Mouse (Mus musculus): Measurements from ENCODE around the gene Eif4e1b. TPM values are rescaled to one million over a fixed set of nuclear protein-coding genes. Genes with fewer than 3 reads are reported as not detected.
A peak's percentile ranks its signal among the peaks of the same experiment; 100 is the strongest.

The Eif4e1b gene
- polyA plus RNA-seq, 1 experiment from 2014 or later: not detected

- WGBS: 2% methylated on average over 23 of the region's 29 CpGs
- Histone ChIP-seq H3K27ac (ENCODE audit: low read length) (no peak within 1 kb of the TSS), H3K36me3 (ENCODE audit: control insufficient read depth, insufficient read depth) (no peaks in the 10 kb centered on the region), H3K9ac (ENCODE audit: low read length) (no peak within 1 kb of the TSS), H3K4me2 (ENCODE audit: low read depth, low read length) (peak within 1 kb of the TSS; percentile 84), H3K4me1 (ENCODE audit: control insufficient read depth, insufficient read depth, low read length) (peaks cover 5% of the 10 kb centered on the region), H3K27me3 (ENCODE audit: control insufficient read depth, insufficient read depth, low read length) (peaks cover 58% of the 10 kb centered on the region), H3K9me3 (replicated peaks; ENCODE audit: control insufficient read depth, low read length) (no peaks in the 10 kb centered on the region), H3K4me3 (ENCODE audit: low read length) (peak within 1 kb of the TSS; percentile 56)
- ATAC-seq (replicated peaks; ENCODE audit: extremely low read depth, insufficient read depth, low FRiP score): peak; percentile 41; the same call in 1 of the 2 replicates
Observed at GRCm38 (mm10) chr13:54749864-54750411, 33.9 kb upstream of the Eif4e1b start, which contains the start of gene Gprin1. Gene Gprin1, minus strand, starts transcription at chr13:54749874.

- H3K27me3 ChIP-seq (ENCODE audit: control insufficient read depth, insufficient read depth, low read length): peaks cover 64% of the 10 kb centered on the region
- H3K36me3 ChIP-seq (ENCODE audit: control insufficient read depth, insufficient read depth): no peaks in the 10 kb centered on the region
- ATAC-seq (replicated peaks; ENCODE audit: extremely low read depth, insufficient read depth, low FRiP score): no peak
- H3K9me3 ChIP-seq (replicated peaks; ENCODE audit: control insufficient read depth, low read length): no peaks in the 10 kb centered on the region
- no peak overlapping the region for H3K27ac ChIP-seq (ENCODE audit: low read length)
- no peak overlapping the region for H3K4me2 ChIP-seq (ENCODE audit: low read depth, low read length)
- 3% methylated on average over 8 of the region's 8 CpGs for WGBS
- H3K4me1 ChIP-seq (ENCODE audit: control insufficient read depth, insufficient read depth, low read length): peaks cover 5% of the 10 kb centered on the region
- no peak overlapping the region for H3K9ac ChIP-seq (ENCODE audit: low read length)
- no peak overlapping the region for H3K4me3 ChIP-seq (ENCODE audit: low read length)
Observed at GRCm38 (mm10) chr13:54750699-54751098, 33.1 kb upstream of the Eif4e1b start.

- Histone ChIP-seq H3K4me3 (ENCODE audit: low read length) (no peak overlapping the region), H3K36me3 (ENCODE audit: control insufficient read depth, insufficient read depth) (no peaks in the 10 kb centered on the region), H3K4me2 (ENCODE audit: low read depth, low read length) (no peak overlapping the region), H3K9me3 (replicated peaks; ENCODE audit: control insufficient read depth, low read length) (no peaks in the 10 kb centered on the region), H3K9ac (ENCODE audit: low read length) (no peak overlapping the region), H3K4me1 (ENCODE audit: control insufficient read depth, insufficient read depth, low read length) (peaks cover 5% of the 10 kb centered on the region), H3K27ac (ENCODE audit: low read length) (no peak overlapping the region), H3K27me3 (ENCODE audit: control insufficient read depth, insufficient read depth, low read length) (peaks cover 61% of the 10 kb centered on the region)
- ATAC-seq (replicated peaks; ENCODE audit: extremely low read depth, insufficient read depth, low FRiP score): no peak
- WGBS: 51% methylated on average over 10 of the region's 10 CpGs
Observed at GRCm38 (mm10) chr13:54752656-54753055, 31.1 kb upstream of the Eif4e1b start.

GRCm38 (mm10) chr13:54753733-54754132 is 30.1 kb upstream of the Eif4e1b start:
- Histone ChIP-seq H3K4me2 (ENCODE audit: low read depth, low read length) (no peak overlapping the region), H3K27ac (ENCODE audit: low read length) (no peak overlapping the region), H3K4me3 (ENCODE audit: low read length) (no peak overlapping the region), H3K9me3 (replicated peaks; ENCODE audit: control insufficient read depth, low read length) (no peaks in the 10 kb centered on the region), H3K4me1 (ENCODE audit: control insufficient read depth, insufficient read depth, low read length) (peaks cover 6% of the 10 kb centered on the region), H3K27me3 (ENCODE audit: control insufficient read depth, insufficient read depth, low read length) (peaks cover 54% of the 10 kb centered on the region), H3K9ac (ENCODE audit: low read length) (no peak overlapping the region), H3K36me3 (ENCODE audit: control insufficient read depth, insufficient read depth) (no peaks in the 10 kb centered on the region)
- 51% methylated on average over 6 of the region's 6 CpGs for WGBS
- ATAC-seq (replicated peaks; ENCODE audit: extremely low read depth, insufficient read depth, low FRiP score): no peak

- Histone ChIP-seq H3K9ac (ENCODE audit: low read length) (no peak overlapping the region), H3K36me3 (ENCODE audit: control insufficient read depth, insufficient read depth) (no peaks in the 10 kb centered on the region), H3K4me2 (ENCODE audit: low read depth, low read length) (no peak overlapping the region), H3K27me3 (ENCODE audit: control insufficient read depth, insufficient read depth, low read length) (peaks cover 54% of the 10 kb centered on the region), H3K9me3 (replicated peaks; ENCODE audit: control insufficient read depth, low read length) (no peaks in the 10 kb centered on the region), H3K4me1 (ENCODE audit: control insufficient read depth, insufficient read depth, low read length) (peaks cover 8% of the 10 kb centered on the region), H3K27ac (ENCODE audit: low read length) (no peak overlapping the region), H3K4me3 (ENCODE audit: low read length) (no peak overlapping the region)
- ATAC-seq (replicated peaks; ENCODE audit: extremely low read depth, insufficient read depth, low FRiP score): no peak
- 30% methylated on average over 12 of the region's 12 CpGs for WGBS
Observed at GRCm38 (mm10) chr13:54754169-54755080, 29.4 kb upstream of the Eif4e1b start.

GRCm38 (mm10) chr13:54755201-54755830 is 28.5 kb upstream of the Eif4e1b start:
- no peaks in the 10 kb centered on the region for H3K36me3 ChIP-seq (ENCODE audit: control insufficient read depth, insufficient read depth)
- no peak for ATAC-seq (replicated peaks; ENCODE audit: extremely low read depth, insufficient read depth, low FRiP score)
- H3K27me3 ChIP-seq (ENCODE audit: control insufficient read depth, insufficient read depth, low read length): peaks cover 54% of the 10 kb centered on the region
- WGBS: 7% methylated on average over 9 of the region's 9 CpGs
- peaks cover 3% of the 10 kb centered on the region; the same call in 1 of the 2 replicates for H3K4me1 ChIP-seq (ENCODE audit: control insufficient read depth, insufficient read depth, low read length)
- no peaks in the 10 kb centered on the region for H3K9me3 ChIP-seq (replicated peaks; ENCODE audit: control insufficient read depth, low read length)
- H3K4me3 ChIP-seq (ENCODE audit: low read length): no peak overlapping the region
- H3K27ac ChIP-seq (ENCODE audit: low read length): no peak overlapping the region
- H3K9ac ChIP-seq (ENCODE audit: low read length): no peak overlapping the region
- no peak overlapping the region for H3K4me2 ChIP-seq (ENCODE audit: low read depth, low read length)

GRCm38 (mm10) chr13:54756156-54756712 is 27.6 kb upstream of the Eif4e1b start:
- WGBS: 82% methylated on average over 8 of the region's 8 CpGs

GRCm38 (mm10) chr13:54757093-54757830 is 26.5 kb upstream of the Eif4e1b start:
- Histone ChIP-seq H3K4me1 (ENCODE audit: control insufficient read depth, insufficient read depth, low read length) (peaks cover 3% of the 10 kb centered on the region; the same call in 1 of the 2 replicates), H3K27ac (ENCODE audit: low read length) (no peak overlapping the region), H3K9ac (ENCODE audit: low read length) (no peak overlapping the region), H3K4me2 (ENCODE audit: low read depth, low read length) (peak overlapping the region; percentile 62), H3K36me3 (ENCODE audit: control insufficient read depth, insufficient read depth) (no peaks in the 10 kb centered on the region), H3K4me3 (ENCODE audit: low read length) (0 out of 2 replicates have a peak overlapping the region, but pooled peaks have one; percentile 42), H3K9me3 (replicated peaks; ENCODE audit: control insufficient read depth, low read length) (no peaks in the 10 kb centered on the region), H3K27me3 (ENCODE audit: control insufficient read depth, insufficient read depth, low read length) (peaks cover 52% of the 10 kb centered on the region)
- WGBS: 46% methylated on average over 10 of the region's 10 CpGs
- ATAC-seq (replicated peaks; ENCODE audit: extremely low read depth, insufficient read depth, low FRiP score): no peak

More at GRCm38 (mm10) chr13:54756156-54756712, 27.6 kb upstream of the Eif4e1b start:
- Histone ChIP-seq H3K4me3 (ENCODE audit: low read length) (no peak overlapping the region), H3K9ac (ENCODE audit: low read length) (no peak overlapping the region), H3K4me2 (ENCODE audit: low read depth, low read length) (no peak overlapping the region), H3K9me3 (replicated peaks; ENCODE audit: control insufficient read depth, low read length) (no peaks in the 10 kb centered on the region), H3K4me1 (ENCODE audit: control insufficient read depth, insufficient read depth, low read length) (peaks cover 3% of the 10 kb centered on the region; the same call in 1 of the 2 replicates), H3K36me3 (ENCODE audit: control insufficient read depth, insufficient read depth) (no peaks in the 10 kb centered on the region), H3K27me3 (ENCODE audit: control insufficient read depth, insufficient read depth, low read length) (peaks cover 53% of the 10 kb centered on the region), H3K27ac (ENCODE audit: low read length) (no peak overlapping the region)
- ATAC-seq (replicated peaks; ENCODE audit: extremely low read depth, insufficient read depth, low FRiP score): no peak
